27 mouse cellular contexts compared by ENCODE assay signal in genomic region chr5:43863642-43864041, GRCm38 (mm10). TPM values are rescaled to one million over a fixed set of nuclear protein-coding genes. Genes with fewer than 3 reads are reported as not detected.
DNase-seq lines count a peak whose midpoint lies in the region; ATAC-seq and TF ChIP-seq lines count a peak whose summit lies in the region.
"Had no signal": no experiment of that assay in that cellular context is flagged by ENCODE, and none has a peak within 500 bp of the region (broad histone marks: within the 10 kb centered on the region; RNA-seq: fewer than 3 reads in every experiment).

No protein-coding gene starts in this region.

- H3K4me1 ChIP-seq in intestine, embryonic 16.5 days (ENCODE audit: control insufficient read depth, insufficient read depth, low read length) = peaks cover 9% of the 10 kb centered on the region
- no peaks in the 10 kb centered on the region for H3K4me1 ChIP-seq in stomach, embryonic 14.5 days (ENCODE audit: control insufficient read depth, insufficient read depth, low read length)
- no peaks in the 10 kb centered on the region for H3K4me1 ChIP-seq in stomach, postnatal 0 days (replicated peaks; ENCODE audit: control insufficient read depth, insufficient read depth)
- H3K4me1 ChIP-seq in kidney, embryonic 15.5 days = peaks cover 8% of the 10 kb centered on the region
- H3K4me1 ChIP-seq: embryonic facial prominence, embryonic 13.5 days had no signal

- no peaks in the 10 kb centered on the region for H3K36me3 ChIP-seq in intestine, embryonic 16.5 days (ENCODE audit: control insufficient read depth, insufficient read depth, low read length)
- H3K36me3 ChIP-seq in stomach, embryonic 14.5 days (ENCODE audit: control insufficient read depth, insufficient read depth, low read length) = no peaks in the 10 kb centered on the region
- no peaks in the 10 kb centered on the region for H3K36me3 ChIP-seq in stomach, postnatal 0 days (ENCODE audit: control insufficient read depth, insufficient read depth, low read length)
- no peaks in the 10 kb centered on the region for H3K36me3 ChIP-seq in kidney, embryonic 15.5 days
- H3K36me3 ChIP-seq: embryonic facial prominence, embryonic 10.5 days; embryonic facial prominence, embryonic 13.5 days; forebrain, embryonic 12.5 days; forebrain, embryonic 15.5 days; heart, embryonic 10.5 days; heart, embryonic 13.5 days; hindbrain, embryonic 13.5 days had no signal

- WGBS in intestine, embryonic 16.5 days = 51% methylated on average over 6 of the region's 6 CpGs
- WGBS in stomach, embryonic 14.5 days = 41% methylated on average over 6 of the region's 6 CpGs
- 38% methylated on average over 6 of the region's 6 CpGs for WGBS in stomach, postnatal 0 days
- 66% methylated on average over 6 of the region's 6 CpGs for WGBS in kidney, embryonic 15.5 days

- no peak for TF ChIP-seq EP300 in stomach, postnatal 0 days (optimal IDR thresholded peaks at IDR 0.05)

- no peaks in the 10 kb centered on the region for H3K9me3 ChIP-seq in intestine, embryonic 16.5 days (ENCODE audit: control insufficient read depth, low read length)
- no peaks in the 10 kb centered on the region for H3K9me3 ChIP-seq in stomach, embryonic 14.5 days (ENCODE audit: control insufficient read depth, low read depth, low read length)
- no peaks in the 10 kb centered on the region for H3K9me3 ChIP-seq in stomach, postnatal 0 days (ENCODE audit: control insufficient read depth, low read length)
- no peaks in the 10 kb centered on the region for H3K9me3 ChIP-seq in kidney, embryonic 15.5 days (replicated peaks)
- H3K9me3 ChIP-seq: embryonic facial prominence, embryonic 10.5 days; embryonic facial prominence, embryonic 13.5 days; forebrain, embryonic 12.5 days; forebrain, embryonic 15.5 days; heart, embryonic 10.5 days; heart, embryonic 13.5 days; hindbrain, embryonic 13.5 days had no signal

- H3K27ac ChIP-seq in intestine, embryonic 16.5 days (ENCODE audit: low read length) = peak overlapping the region; percentile 46; the same call in 1 of the 2 replicates
- no peak overlapping the region for H3K27ac ChIP-seq in stomach, embryonic 14.5 days (ENCODE audit: low read length)
- H3K27ac ChIP-seq in stomach, postnatal 0 days (replicated peaks) = no peak overlapping the region
- H3K27ac ChIP-seq in kidney, embryonic 15.5 days = no peak overlapping the region
- H3K27ac ChIP-seq: embryonic facial prominence, embryonic 10.5 days; embryonic facial prominence, embryonic 13.5 days; forebrain, embryonic 12.5 days; forebrain, embryonic 15.5 days; heart, adult 2 months; heart, embryonic 10.5 days; heart, embryonic 13.5 days; hindbrain, embryonic 13.5 days had no signal

- 0 out of 2 replicates have a peak overlapping the region, but pooled peaks have one; percentile 9 for H3K4me2 ChIP-seq in intestine, embryonic 16.5 days (ENCODE audit: low read depth, low read length)
- no peak overlapping the region for H3K4me2 ChIP-seq in stomach, embryonic 14.5 days (replicated peaks; ENCODE audit: low read depth, low read length)
- H3K4me2 ChIP-seq in stomach, postnatal 0 days (replicated peaks; ENCODE audit: low read depth) = no peak overlapping the region
- no peak overlapping the region for H3K4me2 ChIP-seq in kidney, embryonic 15.5 days
- H3K4me2 ChIP-seq: embryonic facial prominence, embryonic 13.5 days; forebrain, embryonic 12.5 days; forebrain, embryonic 15.5 days; heart, embryonic 13.5 days; hindbrain, embryonic 13.5 days had no signal

- no peak overlapping the region for H3K4me3 ChIP-seq in intestine, embryonic 16.5 days (ENCODE audit: low read length)
- H3K4me3 ChIP-seq in stomach, embryonic 14.5 days (ENCODE audit: low read depth, low read length) = no peak overlapping the region
- no peak overlapping the region for H3K4me3 ChIP-seq in stomach, postnatal 0 days (ENCODE audit: low read depth, low read length)
- H3K4me3 ChIP-seq in kidney, embryonic 15.5 days (replicated peaks) = no peak overlapping the region
- H3K4me3 ChIP-seq: embryonic facial prominence, embryonic 10.5 days; embryonic facial prominence, embryonic 13.5 days; erythroblast, embryonic 14.5 days; forebrain, embryonic 12.5 days; forebrain, embryonic 15.5 days; heart, adult 2 months; heart, embryonic 10.5 days; heart, embryonic 13.5 days; hindbrain, embryonic 13.5 days had no signal

- TF ChIP-seq CTCF in stomach, postnatal 0 days (IDR thresholded peaks at IDR 0.05; ENCODE audit: low read depth) = no peak

- no peak overlapping the region for H3K9ac ChIP-seq in intestine, embryonic 16.5 days (ENCODE audit: low read depth, low read length)
- H3K9ac ChIP-seq in stomach, embryonic 14.5 days (replicated peaks; ENCODE audit: low read depth, low read length) = no peak overlapping the region
- no peak overlapping the region for H3K9ac ChIP-seq in stomach, postnatal 0 days (ENCODE audit: low read length)
- no peak overlapping the region for H3K9ac ChIP-seq in kidney, embryonic 15.5 days
- H3K9ac ChIP-seq: embryonic facial prominence, embryonic 13.5 days; forebrain, embryonic 12.5 days; forebrain, embryonic 15.5 days; heart, embryonic 13.5 days; hindbrain, embryonic 13.5 days had no signal

- peak; percentile 61 for ATAC-seq in intestine, embryonic 16.5 days
- ATAC-seq in stomach, embryonic 14.5 days (ENCODE audit: insufficient number of reproducible peaks, insufficient read depth, low FRiP score, low read depth) = peak; percentile 46; the same call in 1 of the 2 replicates
- 0 out of 2 replicates have a peak, but pooled peaks have one; percentile 43 for ATAC-seq in stomach, postnatal 0 days (ENCODE audit: low FRiP score, low TSS enrichment)
- no peak for ATAC-seq in kidney, embryonic 15.5 days (replicated peaks; ENCODE audit: low FRiP score)
- ATAC-seq: activated CD4-positive, CD25-positive, alpha-beta regulatory T cell, adult 4 months; CD4-positive, CD25-positive, alpha-beta regulatory T cell, adult 4 months; forebrain, embryonic 15.5 days; hindbrain, embryonic 16.5 days had no signal

- DNase-seq in stomach, postnatal 0 days (ENCODE audit: low spot score) = no peak
- no peak for DNase-seq in T-cell, adult 2 months (ENCODE audit: low spot score)
- no peak for DNase-seq in thymus, postnatal 0 days (ENCODE audit: low spot score)
- DNase-seq: adrenal gland, adult 8-10 months; adrenal gland, postnatal 25 days; cerebellum, adult 11-12 months; cerebellum, adult 8-10 months; cerebellum, postnatal 10 days; cerebellum, postnatal 36 days; embryo, embryonic 11 days; gastrocnemius, postnatal 25 days; heart, adult 2 months had no signal

- no peaks in the 10 kb centered on the region for H3K27me3 ChIP-seq in intestine, embryonic 16.5 days (replicated peaks; ENCODE audit: control insufficient read depth, insufficient read depth, low read length)
- H3K27me3 ChIP-seq in stomach, embryonic 14.5 days (ENCODE audit: control insufficient read depth, insufficient read depth, low read length) = no peaks in the 10 kb centered on the region
- no peaks in the 10 kb centered on the region for H3K27me3 ChIP-seq in stomach, postnatal 0 days (ENCODE audit: control insufficient read depth, insufficient read depth, low read length)
- H3K27me3 ChIP-seq in kidney, embryonic 15.5 days = no peaks in the 10 kb centered on the region
- H3K27me3 ChIP-seq: forebrain, embryonic 12.5 days; forebrain, embryonic 15.5 days; heart, embryonic 13.5 days; hindbrain, embryonic 13.5 days had no signal

RNA-seq across cellular contexts. Expression of gene Cd38, which starts 4.7 kb away (rescaled TPM):
- polyA plus RNA-seq in intestine, embryonic 16.5 days (2015; fragmentation: Nextera tagmentation; extraction: Ambion mirVana) = 12.6 and 14.4 TPM in 2 replicates
- 15.8 and 16.4 TPM in 2 replicates for polyA plus RNA-seq in stomach, embryonic 14.5 days (2014; fragmentation: Nextera tagmentation; extraction: Ambion mirVana)
- polyA plus RNA-seq in stomach, postnatal 0 days (2015; fragmentation: Nextera tagmentation; extraction: Ambion mirVana) = 4.9 and 5.1 TPM in 2 replicates
- polyA plus RNA-seq in kidney, embryonic 15.5 days (2015; fragmentation: Nextera tagmentation; extraction: Ambion mirVana) = 30.2 and 33.8 TPM in 2 replicates
- polyA plus RNA-seq in thymus, postnatal 0 days (2015; fragmentation: Nextera tagmentation; extraction: Ambion mirVana) = 4.6 and 5.0 TPM in 2 replicates
- polyA plus RNA-seq: erythroblast, embryonic 14.5 days had no signal

RNA-seq across cellular contexts. Expression of gene Fbxl5, which starts 42.2 kb away (rescaled TPM):
- polyA plus RNA-seq in intestine, embryonic 16.5 days (2015; fragmentation: Nextera tagmentation; extraction: Ambion mirVana) = 57.1 and 59.9 TPM in 2 replicates
- 68.7 and 71.3 TPM in 2 replicates for polyA plus RNA-seq in stomach, embryonic 14.5 days (2014; fragmentation: Nextera tagmentation; extraction: Ambion mirVana)
- 44.0 and 45.7 TPM in 2 replicates for polyA plus RNA-seq in stomach, postnatal 0 days (2015; fragmentation: Nextera tagmentation; extraction: Ambion mirVana)
- polyA plus RNA-seq in kidney, embryonic 15.5 days (2015; fragmentation: Nextera tagmentation; extraction: Ambion mirVana) = 54.8 and 56.7 TPM in 2 replicates
- polyA plus RNA-seq in thymus, postnatal 0 days (2015; fragmentation: Nextera tagmentation; extraction: Ambion mirVana) = 62.4 and 63.8 TPM in 2 replicates

RNA-seq across cellular contexts. Expression of gene Bst1, which starts 45.0 kb away (rescaled TPM):
- 1.1 and 2.9 TPM in 2 replicates for polyA plus RNA-seq in intestine, embryonic 16.5 days (2015; fragmentation: Nextera tagmentation; extraction: Ambion mirVana)
- polyA plus RNA-seq in stomach, embryonic 14.5 days (2014; fragmentation: Nextera tagmentation; extraction: Ambion mirVana) = 0.18 and 0.19 TPM in 2 replicates
- 3.6 and 4.4 TPM in 2 replicates for polyA plus RNA-seq in stomach, postnatal 0 days (2015; fragmentation: Nextera tagmentation; extraction: Ambion mirVana)
- polyA plus RNA-seq in kidney, embryonic 15.5 days (2015; fragmentation: Nextera tagmentation; extraction: Ambion mirVana) = 0.55 TPM in 1 of 2 replicates, not detected in the other
- 7.2 and 7.4 TPM in 2 replicates for polyA plus RNA-seq in thymus, postnatal 0 days (2015; fragmentation: Nextera tagmentation; extraction: Ambion mirVana)
- polyA plus RNA-seq: C2C12; CD4-positive, CD25-positive, alpha-beta regulatory T cell, adult 4 months; embryonic facial prominence, embryonic 13.5 days; erythroblast, embryonic 14.5 days; forebrain, embryonic 12.5 days; forebrain, embryonic 15.5 days; hindbrain, embryonic 13.5 days; hindbrain, embryonic 16.5 days had no signal

RNA-seq across cellular contexts. Expression of gene Gm7879, which starts 49.3 kb away (rescaled TPM):
- not detected in 2 replicates for polyA plus RNA-seq in intestine, embryonic 16.5 days (2015; fragmentation: Nextera tagmentation; extraction: Ambion mirVana)
- 0.70 and 1.3 TPM in 2 replicates for polyA plus RNA-seq in stomach, embryonic 14.5 days (2014; fragmentation: Nextera tagmentation; extraction: Ambion mirVana)
- polyA plus RNA-seq in stomach, postnatal 0 days (2015; fragmentation: Nextera tagmentation; extraction: Ambion mirVana) = 0.25 and 0.74 TPM in 2 replicates
- polyA plus RNA-seq in kidney, embryonic 15.5 days (2015; fragmentation: Nextera tagmentation; extraction: Ambion mirVana) = 0.40 and 0.83 TPM in 2 replicates
- polyA plus RNA-seq in thymus, postnatal 0 days (2015; fragmentation: Nextera tagmentation; extraction: Ambion mirVana) = 0.53 and 0.73 TPM in 2 replicates
- polyA plus RNA-seq: CD4-positive, CD25-positive, alpha-beta regulatory T cell, adult 4 months; embryonic facial prominence, embryonic 13.5 days; heart, embryonic 10.5 days; hindbrain, embryonic 16.5 days had no signal
